Mouse (Mus musculus): ENCODE measurements around the gene Dnmt1. TPM values are rescaled to one million over a fixed set of nuclear protein-coding genes. Genes with fewer than 3 reads are reported as not detected.
A peak's percentile ranks its signal among the peaks of the same experiment; 100 is the strongest.

Dnmt1 gene
- total RNA-seq, 2 experiments from 2014 or later: 6.0 to 7.7 TPM

- DNase-seq: no peak
- intact Hi-C loops (cut with DNase I): no loop called here
Measured at GRCm38 (mm10) chr9:20978409-20979095, 18.9 kb upstream of the Dnmt1 start.

GRCm38 (mm10) chr9:20976961-20977689 is 17.4 kb upstream of the Dnmt1 start:
- no peak for DNase-seq
- intact Hi-C loops (cut with DNase I): no loop called here

GRCm38 (mm10) chr9:20976216-20976960 is 16.7 kb upstream of the Dnmt1 start, which contains the start of gene S1pr2:
Gene S1pr2 (minus strand): TSS chr9:20976781.
- intact Hi-C loops (cut with DNase I): no loop called here
- DNase-seq: peak; percentile 80 to 87

GRCm38 (mm10) chr9:20975431-20976215 is 15.9 kb upstream of the Dnmt1 start:
- intact Hi-C loops (cut with DNase I): no loop called here
- no peak for DNase-seq

- no peak for DNase-seq
- intact Hi-C loops (cut with DNase I): no loop called here
Measured at GRCm38 (mm10) chr9:20973682-20974075, 14.0 kb upstream of the Dnmt1 start.

- no peak for DNase-seq
- intact Hi-C loops (cut with DNase I): no loop called here
Measured at GRCm38 (mm10) chr9:20973001-20973681, 13.5 kb upstream of the Dnmt1 start.

- DNase-seq: peak; percentile 52 to 65
- intact Hi-C loops (cut with DNase I): no loop called here
Measured at GRCm38 (mm10) chr9:20972141-20972992, 12.7 kb upstream of the Dnmt1 start.

- intact Hi-C loops (cut with DNase I): no loop called here
- peak; percentile 44 to 59 for DNase-seq
Measured at GRCm38 (mm10) chr9:20971751-20972140, 12.1 kb upstream of the Dnmt1 start.

- intact Hi-C loops (cut with DNase I): no loop called here
- DNase-seq: no peak
Measured at GRCm38 (mm10) chr9:20966747-20967146, 7.1 kb upstream of the Dnmt1 start.

GRCm38 (mm10) chr9:20966008-20966407 is 6.3 kb upstream of the Dnmt1 start:
- no peak for DNase-seq
- intact Hi-C loops (cut with DNase I): no loop called here

GRCm38 (mm10) chr9:20965606-20966005 is 5.9 kb upstream of the Dnmt1 start:
- DNase-seq: no peak
- intact Hi-C loops (cut with DNase I): no loop called here

GRCm38 (mm10) chr9:20961557-20961956 is 1.9 kb upstream of the Dnmt1 start:
- no peak for DNase-seq
- intact Hi-C loops (cut with DNase I): no loop called here

- DNase-seq: no peak
- intact Hi-C loops (cut with DNase I): no loop called here
Measured at GRCm38 (mm10) chr9:20956989-20957388, 2.7 kb downstream of the Dnmt1 start.

GRCm38 (mm10) chr9:20952520-20953227 is 7.0 kb downstream of the Dnmt1 start:
- intact Hi-C loops (cut with DNase I): loop anchor here (5.0 kb wide), 1 partner anchor 50 kb away; the partner anchor contains the start of gene Mrpl4
- DNase-seq: peak; percentile 89 to 91

- intact Hi-C loops (cut with DNase I): loop anchor here (5.0 kb wide), 1 partner anchor 50 kb away; the partner anchor contains the start of gene Mrpl4
- DNase-seq: no peak
Measured at GRCm38 (mm10) chr9:20951966-20952519, 7.6 kb downstream of the Dnmt1 start.

GRCm38 (mm10) chr9:20951441-20951840 is 8.2 kb downstream of the Dnmt1 start:
- intact Hi-C loops (cut with DNase I): loop anchor here (5.0 kb wide), 1 partner anchor 51 kb away; the partner anchor contains the start of gene Mrpl4
- DNase-seq: no peak

- intact Hi-C loops (cut with DNase I): loop anchor here (5.0 kb wide), 1 partner anchor 52 kb away; the partner anchor contains the start of gene Mrpl4
- no peak for DNase-seq
Measured at GRCm38 (mm10) chr9:20950419-20950818, 9.3 kb downstream of the Dnmt1 start.
